Comparison of ENCODE assay signal across 7 mouse cellular contexts in genomic region chr7:4150811-4151221, GRCm38 (mm10). TPM values are rescaled to one million over a fixed set of nuclear protein-coding genes. Genes with fewer than 3 reads are reported as not detected.
A peak's percentile ranks its signal among the peaks of the same experiment; 100 is the strongest.
DNase-seq lines count a peak whose midpoint lies in the region; ATAC-seq and TF ChIP-seq lines count a peak whose summit lies in the region.

No protein-coding gene starts in this region.

- WGBS in heart, postnatal 0 days, result 17% methylated on average over 14 of the region's 14 CpGs

- H3K9me3 ChIP-seq in CH12.LX (replicated peaks; ENCODE audit: low read length) (no peaks in the 10 kb centered on the region), G1E (replicated peaks) (no peaks in the 10 kb centered on the region)
- H3K9me3 ChIP-seq in heart, postnatal 0 days (replicated peaks; ENCODE audit: control insufficient read depth, low read length), result no peaks in the 10 kb centered on the region

- dilution Hi-C loops in CH12.LX (cut with MboI; ENCODE audit: extremely low pct_ligation_motif_present, extremely low pct_unique_long_range_greater_than_20kb, low sequenced_read_pairs), result no loop called here

- H3K27me3 ChIP-seq in CH12.LX (replicated peaks) (no peaks in the 10 kb centered on the region), G1E (ENCODE audit: insufficient read depth, low read length) (no peaks in the 10 kb centered on the region)
- 0 out of 2 replicates have a peak, but pooled peaks cover 7% of the 10 kb centered on the region for H3K27me3 ChIP-seq in heart, postnatal 0 days (ENCODE audit: control insufficient read depth, insufficient read depth, low read length)

- no peak for TF ChIP-seq EP300 in CH12.LX (IDR thresholded peaks at IDR 0.05; ENCODE audit: low read length)
- no peak for TF ChIP-seq EP300 in heart, postnatal 0 days (IDR thresholded peaks at IDR 0.05; ENCODE audit: low read depth)

- H3K36me3 ChIP-seq in CH12.LX (replicated peaks in 1 of 2; ENCODE audit: control insufficient read depth in 1 of 2, insufficient read depth in 1 of 2, low read length in 1 of 2) (peaks cover 24 to 27% of the 10 kb centered on the region in 2 experiments), G1E (replicated peaks) (peaks cover 29% of the 10 kb centered on the region)
- H3K36me3 ChIP-seq in heart, postnatal 0 days (replicated peaks; ENCODE audit: control insufficient read depth, insufficient read depth, low read length), result peaks cover 17% of the 10 kb centered on the region

- TF ChIP-seq CTCF in CH12.LX (conservative IDR thresholded peaks at IDR 0.05 in 1 of 2, IDR thresholded peaks at IDR 0.05 in 1 of 2; ENCODE audit: low read depth in 2 of 2, low read length in 2 of 2), result no peak
- no peak for TF ChIP-seq CTCF in G1E (IDR thresholded peaks at IDR 0.05; ENCODE audit: low read depth, low read length)
- no peak for TF ChIP-seq CTCF in heart, postnatal 0 days (IDR thresholded peaks at IDR 0.05; ENCODE audit: low read depth)

- H3K4me1 ChIP-seq in CH12.LX (ENCODE audit: control insufficient read depth in 1 of 2, insufficient read depth in 2 of 2), result peaks cover 15 to 36% of the 10 kb centered on the region in 2 experiments
- peaks cover 77% of the 10 kb centered on the region for H3K4me1 ChIP-seq in G1E (ENCODE audit: insufficient read depth, low read depth, low read length)
- H3K4me1 ChIP-seq in heart, postnatal 0 days (ENCODE audit: control insufficient read depth, insufficient read depth), result peaks cover 21% of the 10 kb centered on the region

- peak overlapping the region; percentile 99 for H3K4me2 ChIP-seq in CH12.LX (ENCODE audit: insufficient read depth, low read depth, poor library complexity, severe bottlenecking)
- H3K4me2 ChIP-seq in heart, postnatal 0 days (ENCODE audit: low read depth, low read length), result peak overlapping the region; percentile 86

- TF ChIP-seq POLR2A in CH12.LX (IDR thresholded peaks at IDR 0.05; ENCODE audit: low read depth, low read length), result no peak

- no peak for ATAC-seq in G1E (ENCODE audit: extremely low read depth, insufficient number of reproducible peaks, low FRiP score, poor library complexity, severe bottlenecking)
- peak; percentile 23 for ATAC-seq in common myeloid progenitor, adult 5-6 weeks (replicated peaks; ENCODE audit: low read depth, poor library complexity, severe bottlenecking)
- 0 out of 2 replicates have a peak, but pooled peaks have one; percentile 2 for ATAC-seq in heart, postnatal 0 days (ENCODE audit: insufficient read depth, low read depth)

- DNase-seq in CH12.LX (ENCODE audit: extremely low read depth) (no peak), G1E (ENCODE audit: low spot score) (no peak)
- no peak for DNase-seq in heart, postnatal 0 days (ENCODE audit: low spot score)
- peak; percentile 85 to 91 for DNase-seq in kidney, postnatal 36 days
- DNase-seq in lung, postnatal 36 days, result peak; percentile 86
- peak; percentile 50 for DNase-seq in testis, postnatal 14 days (ENCODE audit: low spot score)

- H3K9ac ChIP-seq in CH12.LX (ENCODE audit: insufficient read depth, low read depth), result no peak overlapping the region
- no peak overlapping the region; the same call in 1 of the 2 replicates for H3K9ac ChIP-seq in heart, postnatal 0 days (replicated peaks; ENCODE audit: low read depth, low read length)

- no peak overlapping the region for H3K27ac ChIP-seq in CH12.LX (ENCODE audit: insufficient read depth, low read depth)
- no peak overlapping the region for H3K27ac ChIP-seq in heart, postnatal 0 days (ENCODE audit: low read depth)

- peaks cover 2% of the 10 kb centered on the region; the same call in 1 of the 2 replicates for H3K79me2 ChIP-seq in CH12.LX (replicated peaks; ENCODE audit: control insufficient read depth, extremely low read depth, insufficient read depth, poor library complexity, severe bottlenecking)

- H3K4me3 ChIP-seq in CH12.LX (replicated peaks in 1 of 3; ENCODE audit: low read depth in 2 of 3, low read length in 2 of 3, poor library complexity in 1 of 3) (peak overlapping the region in 1 of 3 experiments; percentile 33), G1E (ENCODE audit: low read depth, low read length) (peak overlapping the region; percentile 84)
- peak overlapping the region; percentile 64 for H3K4me3 ChIP-seq in heart, postnatal 0 days (ENCODE audit: low read depth, low read length)

- no peak for TF ChIP-seq RAD21 in CH12.LX (IDR thresholded peaks at IDR 0.05; ENCODE audit: low read depth, low read length)

- in situ Hi-C loops in CH12.LX (cut with MboI; ENCODE audit: low pct_ligation_motif_present, low pct_unique_long_range_greater_than_20kb, low sequenced_read_pairs), result no loop called here

TF ChIP-seq in CH12.LX, 34 proteins besides CTCF, POLR2A, EP300 and RAD21:
- TF ChIP-seq HCFC1 (IDR thresholded peaks at IDR 0.05; ENCODE audit: low read depth, low read length), result no peak
- TF ChIP-seq MXI1 (IDR thresholded peaks at IDR 0.05; ENCODE audit: low read depth, low read length), result peak; percentile 23; the same call in 1 of the 2 replicates
- no peak for TF ChIP-seq ZC3H11A (IDR thresholded peaks at IDR 0.05; ENCODE audit: low read depth, low read length)
- TF ChIP-seq JUND (conservative IDR thresholded peaks at IDR 0.05; ENCODE audit: low read depth, low read length), result no peak

RNA-seq across cellular contexts. Expression of gene Leng9, which starts 0.6 kb away (rescaled TPM):
- total RNA-seq in CH12.LX (2012; rRNA removed), result 1.2 and 1.8 TPM in 2 replicates
- 0.70 and 1.2 TPM in 2 replicates for total RNA-seq in CH12.LX (2014; rRNA removed)
- 1.1 and 1.3 TPM in 2 replicates for polyA plus RNA-seq in CH12.LX (2012; ENCODE audit: insufficient read length, low read depth)
- total RNA-seq in G1E (2014; fragmentation: Nextera tagmentation), result 4.6 and 5.4 TPM in 2 replicates
- total RNA-seq in G1E (2017), result 3.7 TPM in 2 replicates
- polyA plus RNA-seq in G1E (2012), result 1.8 and 2.9 TPM in 2 replicates
- total RNA-seq in common myeloid progenitor, adult 5-6 weeks (2017), result 1.3 and 1.5 TPM in 2 replicates
- 0.27 and 3.1 TPM in 2 replicates for total RNA-seq in heart, postnatal 0 days (2014; rRNA removed; ENCODE audit: low replicate concordance)
- 3.6 and 3.8 TPM in 2 replicates for polyA plus RNA-seq in heart, postnatal 0 days (2015; fragmentation: Nextera tagmentation; extraction: Ambion mirVana)

RNA-seq across cellular contexts. Expression of gene Cdc42ep5, which starts 13.8 kb away (rescaled TPM):
- total RNA-seq in CH12.LX (2012; rRNA removed), result 3.1 and 4.2 TPM in 2 replicates
- total RNA-seq in CH12.LX (2014; rRNA removed), result 2.0 and 2.1 TPM in 2 replicates
- 1.4 and 1.5 TPM in 2 replicates for polyA plus RNA-seq in CH12.LX (2012; ENCODE audit: insufficient read length, low read depth)
- 1.3 TPM in 1 of 2 replicates, not detected in the other for total RNA-seq in G1E (2014; fragmentation: Nextera tagmentation)
- total RNA-seq in G1E (2017), result 0.33 and 0.52 TPM in 2 replicates
- polyA plus RNA-seq in G1E (2012), result 0.62 and 0.83 TPM in 2 replicates
- total RNA-seq in common myeloid progenitor, adult 5-6 weeks (2017), result 0.41 TPM in 1 of 2 replicates, not detected in the other
- 34.0 and 37.4 TPM in 2 replicates for total RNA-seq in heart, postnatal 0 days (2014; rRNA removed; ENCODE audit: low replicate concordance)
- 21.0 and 25.0 TPM in 2 replicates for polyA plus RNA-seq in heart, postnatal 0 days (2015; fragmentation: Nextera tagmentation; extraction: Ambion mirVana)

RNA-seq across cellular contexts. Expression of gene Leng8, which starts 14.0 kb away (rescaled TPM):
- total RNA-seq in CH12.LX (2012; rRNA removed) (28.6 and 33.5 TPM in 2 replicates), CH12.LX (2014; rRNA removed) (17.6 and 23.2 TPM in 2 replicates), G1E (2014; fragmentation: Nextera tagmentation) (125 and 154 TPM in 2 replicates), G1E (2017) (37.5 and 40.8 TPM in 2 replicates)
- polyA plus RNA-seq in CH12.LX (2012; ENCODE audit: insufficient read length, low read depth) (46.6 and 48.7 TPM in 2 replicates), G1E (2012) (132 and 135 TPM in 2 replicates)
- 26.6 and 51.3 TPM in 2 replicates for total RNA-seq in common myeloid progenitor, adult 5-6 weeks (2017)
- total RNA-seq in heart, postnatal 0 days (2014; rRNA removed; ENCODE audit: low replicate concordance), result 112 and 139 TPM in 2 replicates
- 12.9 and 16.0 TPM in 2 replicates for polyA plus RNA-seq in heart, postnatal 0 days (2015; fragmentation: Nextera tagmentation; extraction: Ambion mirVana)

RNA-seq across cellular contexts. Expression of gene Ttyh1, which starts 31.6 kb away (rescaled TPM):
- 0.08 and 0.13 TPM in 2 replicates for total RNA-seq in CH12.LX (2012; rRNA removed)
- not detected in 2 replicates for total RNA-seq in CH12.LX (2014; rRNA removed)
- polyA plus RNA-seq in CH12.LX (2012; ENCODE audit: insufficient read length, low read depth), result 0.16 and 0.17 TPM in 2 replicates
- not detected in 2 replicates for total RNA-seq in G1E (2014; fragmentation: Nextera tagmentation)
- total RNA-seq in G1E (2017), result 0.06 and 0.11 TPM in 2 replicates
- polyA plus RNA-seq in G1E (2012), result not detected in 2 replicates
- not detected in 2 replicates for total RNA-seq in common myeloid progenitor, adult 5-6 weeks (2017)
- 4.2 and 5.0 TPM in 2 replicates for total RNA-seq in heart, postnatal 0 days (2014; rRNA removed; ENCODE audit: low replicate concordance)
- 0.45 and 1.1 TPM in 2 replicates for polyA plus RNA-seq in heart, postnatal 0 days (2015; fragmentation: Nextera tagmentation; extraction: Ambion mirVana)

Comparison
In these comparisons a context has a peak if more than half of its experiments do, and no peak if none do; other contexts are left out.
1. DNase-seq: peak in kidney, postnatal 36 days (2 of 2), lung, postnatal 36 days (single experiment) and testis, postnatal 14 days (single experiment); none in CH12.LX (single experiment), G1E (single experiment) and heart, postnatal 0 days (single experiment).